Mouse (Mus musculus): Measurements from ENCODE around the gene Amigo2.
"Not testable (repeated sequence)": the region's sequence is repeated elsewhere in the genome, so short reads cannot be mapped to it uniquely, and the experiment has no call there.

Amigo2 gene

DNA sequence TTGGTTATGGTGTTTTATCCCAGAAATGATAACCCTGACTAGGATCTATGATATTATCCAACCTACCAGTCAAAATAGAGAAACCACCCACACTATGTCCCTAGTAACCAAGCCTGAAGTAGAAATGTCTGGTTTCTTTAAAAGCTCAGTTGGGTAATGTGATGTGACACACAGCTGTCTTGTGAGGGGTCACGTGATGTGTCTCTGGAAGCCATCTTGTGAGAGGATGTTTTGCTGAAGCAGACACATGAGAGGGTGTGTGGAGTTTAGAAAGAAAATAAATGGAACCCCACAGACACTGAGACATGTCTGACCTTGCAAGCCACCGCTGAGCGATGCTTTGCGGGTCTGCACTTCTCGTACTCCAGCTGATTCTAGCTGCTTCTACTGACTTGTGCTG lies 30.2 kb downstream of the Amigo2 start:
- DNase-seq (ENCODE audit: inconsistent ontology term) = no peak

DNA sequence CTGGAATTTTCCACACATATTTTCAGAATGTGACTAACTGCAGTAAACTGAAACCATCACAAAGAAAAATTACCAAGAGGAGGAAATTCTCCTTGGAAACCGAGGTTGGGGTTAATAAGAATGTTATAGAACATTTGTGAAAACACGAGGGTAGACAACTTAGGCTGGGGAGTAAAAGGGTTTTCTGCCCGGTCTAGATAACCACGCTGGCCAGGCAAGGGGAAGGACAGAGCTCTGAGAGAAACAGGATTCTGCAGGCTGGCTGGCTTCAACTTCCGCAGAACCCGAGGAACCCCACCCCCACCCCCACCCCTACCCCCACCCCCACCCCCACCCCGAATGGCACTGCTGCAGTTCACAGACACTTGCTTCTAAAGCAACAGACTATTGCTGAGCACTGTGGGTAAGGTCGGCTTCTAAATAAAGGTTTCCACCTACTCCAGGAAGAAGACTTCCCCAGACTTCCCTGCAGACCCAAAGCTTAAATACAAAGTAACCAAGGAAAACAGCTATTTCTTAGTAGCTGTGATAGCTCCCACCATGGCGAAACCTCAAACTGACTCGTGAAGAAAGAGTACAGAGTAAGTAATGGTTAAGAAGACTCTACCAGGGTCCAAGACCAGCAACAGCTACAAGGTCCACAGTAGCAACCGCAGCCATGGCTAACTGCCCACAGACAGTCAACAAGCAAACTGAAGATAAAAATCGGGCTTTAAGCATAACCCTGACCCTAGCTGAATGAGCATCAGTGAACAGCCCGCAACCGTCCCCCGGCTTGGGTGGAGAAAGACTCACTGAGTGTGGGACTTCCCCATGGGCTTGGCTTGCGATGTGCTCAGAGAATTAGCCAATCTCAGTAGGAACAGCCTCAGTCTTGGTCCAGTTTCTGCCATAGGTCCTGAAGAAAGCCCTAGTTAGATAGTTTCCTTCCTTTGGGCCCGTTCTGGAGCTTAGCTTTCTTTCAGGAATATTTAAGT lies 34.3 kb downstream of the Amigo2 start:
- DNase-seq (ENCODE audit: inconsistent ontology term) = no peak

DNA sequence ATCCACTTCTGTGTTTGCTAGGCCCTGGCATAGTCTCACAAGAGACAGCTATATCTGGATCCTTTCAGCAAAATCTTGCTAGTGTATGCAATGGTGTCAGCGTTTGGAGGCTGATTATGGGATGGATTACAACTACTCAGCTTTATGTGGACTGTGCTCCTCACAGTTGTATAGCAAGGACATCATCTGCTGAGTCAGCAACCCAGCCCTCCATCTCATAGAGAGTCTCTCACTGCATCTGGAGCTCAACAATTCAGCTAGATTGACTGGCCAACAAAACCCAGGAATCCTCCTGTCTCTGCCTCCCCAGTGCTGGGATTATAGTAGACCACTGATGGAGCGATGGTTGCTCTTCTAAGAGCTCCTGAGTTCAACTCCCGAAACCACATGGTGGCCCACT lies 37.3 kb downstream of the Amigo2 start:
- DNase-seq (ENCODE audit: inconsistent ontology term) = not testable (repeated sequence)

DNA sequence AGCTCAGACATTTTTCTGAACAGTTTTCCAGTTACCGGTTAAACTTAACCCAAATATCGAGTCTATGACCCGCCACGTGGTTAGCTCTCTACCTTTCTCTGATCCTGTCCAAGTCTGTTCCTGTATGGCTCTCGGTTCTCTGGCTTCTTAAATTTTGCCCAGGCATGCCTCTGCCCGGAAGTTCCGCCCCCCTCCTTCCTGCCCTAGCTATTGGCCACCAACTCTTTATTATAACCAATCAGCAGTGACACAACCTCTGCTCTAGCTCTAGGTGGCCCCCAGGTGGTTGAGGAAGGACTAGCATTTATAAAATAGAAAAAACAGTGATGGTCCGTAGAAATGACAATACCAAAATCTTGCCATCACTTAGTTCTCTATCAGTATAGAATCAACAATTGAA lies 40.6 kb downstream of the Amigo2 start:
- no peak for DNase-seq (ENCODE audit: inconsistent ontology term)

DNA sequence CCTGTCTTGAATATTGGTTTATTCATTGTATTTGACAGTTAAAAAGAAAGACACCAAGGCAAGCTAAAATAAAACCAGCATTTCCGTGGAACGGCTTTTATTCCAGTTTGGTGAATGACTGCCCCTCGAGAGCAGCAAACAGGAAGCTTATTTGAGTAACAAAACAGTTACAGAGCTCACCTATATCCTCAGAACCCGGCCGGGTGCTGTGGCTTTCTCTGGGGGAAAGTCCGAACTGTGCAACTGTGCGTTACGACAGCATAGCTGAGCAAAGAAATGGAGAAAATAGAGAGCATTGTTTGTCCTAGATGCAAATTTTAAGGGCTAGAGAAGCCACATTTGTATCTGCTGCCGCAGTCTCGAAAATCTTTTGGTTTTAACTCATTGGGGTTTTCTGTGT lies 41.3 kb downstream of the Amigo2 start:
- DNase-seq (ENCODE audit: inconsistent ontology term) = no peak

DNA sequence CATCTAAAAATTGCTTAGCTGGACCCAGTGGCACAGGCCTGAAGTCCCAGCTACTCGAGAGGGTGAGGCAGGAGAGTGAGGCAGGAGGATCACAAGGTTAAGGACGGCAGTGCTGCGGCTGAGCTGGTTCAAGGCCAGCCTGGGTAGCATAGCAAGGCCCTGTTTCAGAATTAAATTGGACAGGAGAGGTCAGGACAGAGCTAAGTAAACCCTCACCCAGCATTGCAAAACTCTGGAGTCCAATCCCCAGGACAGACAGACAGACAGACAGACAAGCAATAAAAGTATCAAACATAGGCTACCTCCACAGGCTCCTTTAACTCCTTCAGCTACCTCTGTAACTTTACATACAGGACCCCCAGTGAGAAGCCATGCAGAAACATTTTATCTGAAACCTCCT lies 42.2 kb downstream of the Amigo2 start:
- DNase-seq (ENCODE audit: inconsistent ontology term) = no peak

DNA sequence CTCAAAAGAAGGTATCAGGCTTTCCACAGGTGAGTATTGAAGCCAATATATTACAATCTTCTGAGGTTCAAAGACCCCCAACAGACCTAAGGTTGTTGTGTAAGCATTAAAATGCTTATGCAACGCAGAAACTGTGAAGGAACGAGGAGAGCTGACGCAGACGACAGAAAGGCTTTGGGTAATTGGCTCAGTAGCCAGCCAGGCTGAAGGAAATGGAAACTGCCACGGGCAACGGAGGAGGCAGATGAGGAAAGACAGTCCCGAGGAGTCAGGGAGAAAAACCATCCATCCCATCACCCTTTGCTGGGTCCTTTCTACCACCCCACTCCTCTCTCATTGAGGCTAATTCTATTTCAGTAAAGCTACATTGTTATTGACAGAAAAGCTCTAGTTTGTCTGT lies 50.4 kb downstream of the Amigo2 start:
- DNase-seq (ENCODE audit: inconsistent ontology term) = no peak

DNA sequence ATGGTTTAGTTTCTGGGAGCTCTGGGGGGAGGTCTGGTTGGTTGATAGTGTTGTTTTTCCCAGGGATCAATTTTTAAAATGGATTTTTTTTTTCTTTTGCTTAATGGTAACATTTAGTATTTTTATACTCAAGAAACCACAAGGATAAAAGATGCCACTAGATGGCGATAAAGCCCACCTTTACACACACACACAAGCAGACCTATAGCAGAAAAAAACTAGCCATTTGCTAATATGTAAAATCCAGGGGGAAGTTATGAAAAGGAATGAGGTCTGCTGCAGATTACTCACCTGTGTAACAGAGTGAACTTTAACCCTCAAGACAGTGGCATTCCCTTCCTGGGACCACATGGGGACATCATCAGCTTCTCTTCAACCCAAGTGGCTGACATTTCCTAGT lies 51.5 kb downstream of the Amigo2 start:
- peak; percentile 36 for DNase-seq (ENCODE audit: inconsistent ontology term)
